Mouse (Mus musculus): ENCODE results near the gene 9530068E07Rik. TPM values are rescaled to one million over a fixed set of nuclear protein-coding genes. Genes with fewer than 3 reads are reported as not detected.
A peak's percentile ranks its signal among the peaks of the same experiment; 100 is the strongest.

The 9530068E07Rik gene
- polyA plus RNA-seq, 1 experiment from 2014 or later, result 162 TPM

GRCm38 (mm10) chr11:52420296-52421052 lies 24.2 kb downstream of the 9530068E07Rik start:
- 83% methylated on average over 12 of the region's 12 CpGs for WGBS
- H3K4me3 ChIP-seq (ENCODE audit: low read depth, low read length), result no peak overlapping the region

GRCm38 (mm10) chr11:52421053-52421778 lies 25.0 kb downstream of the 9530068E07Rik start:
- H3K4me2 ChIP-seq (ENCODE audit: low read depth, low read length, severe bottlenecking), result no peak overlapping the region
- ATAC-seq (replicated peaks; ENCODE audit: low FRiP score), result no peak
- H3K9me3 ChIP-seq (ENCODE audit: control insufficient read depth, low read length), result no peaks in the 10 kb centered on the region
- no peak overlapping the region for H3K4me3 ChIP-seq (ENCODE audit: low read depth, low read length)
- H3K9ac ChIP-seq (ENCODE audit: low read length), result no peak overlapping the region
- H3K36me3 ChIP-seq (ENCODE audit: control insufficient read depth, insufficient read depth, low read length), result no peaks in the 10 kb centered on the region
- H3K27ac ChIP-seq (ENCODE audit: low read depth, low read length), result no peak overlapping the region
- H3K27me3 ChIP-seq (ENCODE audit: control insufficient read depth, insufficient read depth, low read length), result no peaks in the 10 kb centered on the region
- H3K4me1 ChIP-seq (replicated peaks; ENCODE audit: control insufficient read depth, insufficient read depth, low read length), result no peaks in the 10 kb centered on the region
- peak; percentile 80 for DNase-seq (ENCODE audit: low spot score)
- WGBS, result 43% methylated on average over 12 of the region's 12 CpGs

More at GRCm38 (mm10) chr11:52420296-52421052, 24.2 kb downstream of the 9530068E07Rik start:
- no peaks in the 10 kb centered on the region for H3K36me3 ChIP-seq (ENCODE audit: control insufficient read depth, insufficient read depth, low read length)
- DNase-seq (ENCODE audit: low spot score), result no peak
- H3K9ac ChIP-seq (ENCODE audit: low read length), result no peak overlapping the region
- H3K27ac ChIP-seq (ENCODE audit: low read depth, low read length), result no peak overlapping the region
- H3K9me3 ChIP-seq (ENCODE audit: control insufficient read depth, low read length), result no peaks in the 10 kb centered on the region
- H3K4me1 ChIP-seq (replicated peaks; ENCODE audit: control insufficient read depth, insufficient read depth, low read length), result no peaks in the 10 kb centered on the region
- H3K27me3 ChIP-seq (ENCODE audit: control insufficient read depth, insufficient read depth, low read length), result no peaks in the 10 kb centered on the region
- no peak overlapping the region for H3K4me2 ChIP-seq (ENCODE audit: low read depth, low read length, severe bottlenecking)
- ATAC-seq (replicated peaks; ENCODE audit: low FRiP score), result no peak

GRCm38 (mm10) chr11:52429440-52429839 lies 33.2 kb downstream of the 9530068E07Rik start:
- H3K4me2 ChIP-seq (ENCODE audit: low read depth, low read length, severe bottlenecking), result no peak overlapping the region
- H3K36me3 ChIP-seq (ENCODE audit: control insufficient read depth, insufficient read depth, low read length), result no peaks in the 10 kb centered on the region
- H3K27me3 ChIP-seq (ENCODE audit: control insufficient read depth, insufficient read depth, low read length), result no peaks in the 10 kb centered on the region
- no peak overlapping the region for H3K27ac ChIP-seq (ENCODE audit: low read depth, low read length)
- no peaks in the 10 kb centered on the region for H3K4me1 ChIP-seq (replicated peaks; ENCODE audit: control insufficient read depth, insufficient read depth, low read length)
- no peak overlapping the region for H3K4me3 ChIP-seq (ENCODE audit: low read depth, low read length)
- ATAC-seq (replicated peaks; ENCODE audit: low FRiP score), result no peak
- WGBS, result 73% methylated on average over 6 of the region's 6 CpGs
- no peaks in the 10 kb centered on the region for H3K9me3 ChIP-seq (ENCODE audit: control insufficient read depth, low read length)
- H3K9ac ChIP-seq (ENCODE audit: low read length), result no peak overlapping the region
- no peak for DNase-seq (ENCODE audit: low spot score)

GRCm38 (mm10) chr11:52431594-52431993 lies 35.4 kb downstream of the 9530068E07Rik start:
- no peak overlapping the region for H3K27ac ChIP-seq (ENCODE audit: low read depth, low read length)
- ATAC-seq (replicated peaks; ENCODE audit: low FRiP score), result no peak
- no peaks in the 10 kb centered on the region for H3K36me3 ChIP-seq (ENCODE audit: control insufficient read depth, insufficient read depth, low read length)
- H3K9ac ChIP-seq (ENCODE audit: low read length), result no peak overlapping the region
- no peaks in the 10 kb centered on the region for H3K27me3 ChIP-seq (ENCODE audit: control insufficient read depth, insufficient read depth, low read length)
- 70% methylated on average over 5 of the region's 5 CpGs for WGBS
- H3K4me2 ChIP-seq (ENCODE audit: low read depth, low read length, severe bottlenecking), result no peak overlapping the region
- H3K9me3 ChIP-seq (ENCODE audit: control insufficient read depth, low read length), result no peaks in the 10 kb centered on the region
- H3K4me1 ChIP-seq (replicated peaks; ENCODE audit: control insufficient read depth, insufficient read depth, low read length), result no peaks in the 10 kb centered on the region
- no peak for DNase-seq (ENCODE audit: low spot score)
- no peak overlapping the region for H3K4me3 ChIP-seq (ENCODE audit: low read depth, low read length)

- no peak overlapping the region for H3K4me3 ChIP-seq (ENCODE audit: low read depth, low read length)
- H3K4me2 ChIP-seq (ENCODE audit: low read depth, low read length, severe bottlenecking), result no peak overlapping the region
- no peak overlapping the region for H3K27ac ChIP-seq (ENCODE audit: low read depth, low read length)
- no peak for DNase-seq (ENCODE audit: low spot score)
- H3K4me1 ChIP-seq (replicated peaks; ENCODE audit: control insufficient read depth, insufficient read depth, low read length), result no peaks in the 10 kb centered on the region; the same call in 1 of the 2 replicates
- 83% methylated on average over 5 of the region's 5 CpGs for WGBS
- no peaks in the 10 kb centered on the region for H3K9me3 ChIP-seq (ENCODE audit: control insufficient read depth, low read length)
- ATAC-seq (replicated peaks; ENCODE audit: low FRiP score), result no peak
- no peaks in the 10 kb centered on the region for H3K27me3 ChIP-seq (ENCODE audit: control insufficient read depth, insufficient read depth, low read length)
- no peaks in the 10 kb centered on the region for H3K36me3 ChIP-seq (ENCODE audit: control insufficient read depth, insufficient read depth, low read length)
- no peak overlapping the region for H3K9ac ChIP-seq (ENCODE audit: low read length)
Measured at GRCm38 (mm10) chr11:52432148-52432547, 35.9 kb downstream of the 9530068E07Rik start.

GRCm38 (mm10) chr11:52433076-52433796 lies 37.0 kb downstream of the 9530068E07Rik start:
- Histone ChIP-seq H3K4me1 (replicated peaks; ENCODE audit: control insufficient read depth, insufficient read depth, low read length) (no peaks in the 10 kb centered on the region; the same call in 1 of the 2 replicates), H3K9ac (ENCODE audit: low read length) (no peak overlapping the region), H3K4me3 (ENCODE audit: low read depth, low read length) (no peak overlapping the region), H3K27me3 (ENCODE audit: control insufficient read depth, insufficient read depth, low read length) (no peaks in the 10 kb centered on the region), H3K36me3 (ENCODE audit: control insufficient read depth, insufficient read depth, low read length) (no peaks in the 10 kb centered on the region), H3K27ac (ENCODE audit: low read depth, low read length) (no peak overlapping the region), H3K9me3 (ENCODE audit: control insufficient read depth, low read length) (no peaks in the 10 kb centered on the region), H3K4me2 (ENCODE audit: low read depth, low read length, severe bottlenecking) (no peak overlapping the region)
- DNase-seq (ENCODE audit: low spot score) (no peak), ATAC-seq (replicated peaks; ENCODE audit: low FRiP score) (no peak)
- 75% methylated on average over 8 of the region's 8 CpGs for WGBS

- H3K4me1 ChIP-seq (replicated peaks; ENCODE audit: control insufficient read depth, insufficient read depth, low read length), result no peaks in the 10 kb centered on the region; the same call in 1 of the 2 replicates
- H3K9ac ChIP-seq (ENCODE audit: low read length), result no peak overlapping the region
- no peak overlapping the region for H3K4me2 ChIP-seq (ENCODE audit: low read depth, low read length, severe bottlenecking)
- H3K4me3 ChIP-seq (ENCODE audit: low read depth, low read length), result no peak overlapping the region
- H3K36me3 ChIP-seq (ENCODE audit: control insufficient read depth, insufficient read depth, low read length), result no peaks in the 10 kb centered on the region
- no peaks in the 10 kb centered on the region for H3K27me3 ChIP-seq (ENCODE audit: control insufficient read depth, insufficient read depth, low read length)
- no peak for ATAC-seq (replicated peaks; ENCODE audit: low FRiP score)
- WGBS, result 41% methylated on average over 2 of the region's 2 CpGs
- no peak for DNase-seq (ENCODE audit: low spot score)
- no peaks in the 10 kb centered on the region for H3K9me3 ChIP-seq (ENCODE audit: control insufficient read depth, low read length)
- H3K27ac ChIP-seq (ENCODE audit: low read depth, low read length), result no peak overlapping the region
Measured at GRCm38 (mm10) chr11:52433797-52434195, 37.6 kb downstream of the 9530068E07Rik start.

- no peak overlapping the region for H3K27ac ChIP-seq (ENCODE audit: low read depth, low read length)
- H3K36me3 ChIP-seq (ENCODE audit: control insufficient read depth, insufficient read depth, low read length), result no peaks in the 10 kb centered on the region
- no peak overlapping the region for H3K9ac ChIP-seq (ENCODE audit: low read length)
- DNase-seq (ENCODE audit: low spot score), result no peak
- H3K9me3 ChIP-seq (ENCODE audit: control insufficient read depth, low read length), result no peaks in the 10 kb centered on the region
- no peaks in the 10 kb centered on the region for H3K27me3 ChIP-seq (ENCODE audit: control insufficient read depth, insufficient read depth, low read length)
- no peak overlapping the region for H3K4me2 ChIP-seq (ENCODE audit: low read depth, low read length, severe bottlenecking)
- 93% methylated on average over 5 of the region's 5 CpGs for WGBS
- no peak for ATAC-seq (replicated peaks; ENCODE audit: low FRiP score)
- H3K4me3 ChIP-seq (ENCODE audit: low read depth, low read length), result no peak overlapping the region
- H3K4me1 ChIP-seq (replicated peaks; ENCODE audit: control insufficient read depth, insufficient read depth, low read length), result no peaks in the 10 kb centered on the region; the same call in 1 of the 2 replicates
Measured at GRCm38 (mm10) chr11:52435466-52435865, 39.2 kb downstream of the 9530068E07Rik start.
